Mouse (Mus musculus): ENCODE measurements at regions not wholly inside any gene's neighbourhood (a gene's known extent, or its start where the extent isn't known, plus 50 kb on each side); places are given as distances from the start of the nearest gene placed in this dataset.
A peak's percentile ranks its signal among the peaks of the same experiment; 100 is the strongest.
"Not testable (repeated sequence)": the region's sequence is repeated elsewhere in the genome, so short reads cannot be mapped to it uniquely, and the experiment has no call there.

DNA sequence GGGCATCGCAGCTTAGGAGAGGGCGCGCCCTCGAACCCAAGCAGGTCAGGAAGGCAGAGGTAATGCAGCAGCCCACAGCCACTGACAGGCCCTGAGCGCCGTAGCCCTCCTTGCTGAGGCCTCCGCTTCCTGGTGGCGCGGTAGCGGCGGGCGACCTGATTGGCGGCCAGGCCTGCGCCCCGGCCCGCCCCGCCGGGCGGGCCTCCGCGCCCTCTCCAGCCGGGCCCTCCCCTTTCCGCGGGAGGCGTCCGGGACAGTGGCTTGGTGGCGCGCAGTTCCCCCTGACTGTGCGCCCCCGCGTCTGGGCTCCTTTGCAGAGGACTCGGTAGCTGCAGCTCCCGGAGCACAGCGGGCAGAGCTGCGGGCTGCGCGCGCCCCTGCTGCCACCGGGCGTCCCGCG, 242.1 kb downstream of the Gm21863 start:
- DNase-seq (ENCODE audit: low spot score in 2 of 2): not testable (repeated sequence)

DNA sequence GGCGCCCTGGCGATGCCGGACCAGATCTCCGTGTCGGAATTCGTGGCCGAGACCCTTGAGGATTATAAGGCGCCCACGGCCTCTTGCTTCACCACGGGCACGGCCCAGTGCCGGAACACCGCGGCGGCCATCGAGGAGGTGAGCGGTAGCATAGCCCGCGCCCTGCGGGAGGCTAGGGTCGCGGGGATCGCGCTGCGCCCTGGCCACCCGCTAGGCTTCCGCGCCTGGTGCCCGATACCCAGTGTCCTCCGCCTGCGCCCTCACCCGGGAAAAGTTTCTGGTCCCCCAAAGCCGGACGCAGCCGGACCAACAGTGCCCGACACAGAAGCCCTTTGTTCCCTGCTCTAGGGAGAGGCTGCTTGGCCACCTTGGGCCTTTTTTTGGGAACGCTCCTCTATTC, 242.6 kb downstream of the Gm21863 start:
- peak in 1 of 2 experiments; percentile 0 for DNase-seq (ENCODE audit: low spot score in 2 of 2)

DNA sequence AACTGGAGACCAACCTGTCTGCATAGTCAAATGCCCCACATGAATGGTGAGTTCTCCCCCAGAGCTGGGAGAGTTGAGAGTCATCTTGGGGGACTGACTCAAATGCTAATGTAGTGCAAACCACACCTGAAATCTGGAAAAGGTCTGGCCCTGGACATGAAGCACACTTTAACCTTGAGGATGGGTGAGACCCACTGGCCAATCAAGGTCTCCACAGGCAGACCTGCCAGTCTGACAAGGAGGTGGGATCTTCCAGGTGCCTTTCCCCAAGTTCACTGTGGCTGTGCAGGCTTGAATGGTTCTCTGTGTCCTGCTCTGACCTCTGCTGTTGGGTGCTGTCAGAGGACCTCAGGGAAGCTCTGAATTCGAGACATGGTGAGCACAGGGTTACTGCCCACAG, 269.6 kb downstream of the Gm21863 start:
- DNase-seq (ENCODE audit: low spot score in 2 of 2): not testable (repeated sequence)

DNA sequence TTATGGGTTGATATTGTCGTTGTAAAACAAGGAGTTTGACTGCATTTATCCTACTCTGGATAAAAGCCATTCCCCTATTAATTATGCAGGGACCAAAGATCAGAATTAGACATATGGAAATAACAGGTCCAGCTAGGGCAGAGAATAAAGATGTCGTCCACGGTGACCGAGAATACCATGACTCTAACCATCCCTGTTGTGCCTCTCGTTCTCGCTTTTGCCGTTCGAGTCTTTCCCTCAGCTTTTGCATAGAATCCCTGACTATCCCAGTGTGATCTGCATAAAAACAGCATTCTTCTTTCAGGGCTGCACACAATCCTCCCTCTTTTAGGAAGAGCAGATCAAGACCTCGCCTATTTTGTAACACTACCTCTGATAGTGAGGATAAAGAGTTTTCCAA, 272.5 kb downstream of the Gm21863 start:
- not testable (repeated sequence) for DNase-seq (ENCODE audit: low spot score in 2 of 2)

DNA sequence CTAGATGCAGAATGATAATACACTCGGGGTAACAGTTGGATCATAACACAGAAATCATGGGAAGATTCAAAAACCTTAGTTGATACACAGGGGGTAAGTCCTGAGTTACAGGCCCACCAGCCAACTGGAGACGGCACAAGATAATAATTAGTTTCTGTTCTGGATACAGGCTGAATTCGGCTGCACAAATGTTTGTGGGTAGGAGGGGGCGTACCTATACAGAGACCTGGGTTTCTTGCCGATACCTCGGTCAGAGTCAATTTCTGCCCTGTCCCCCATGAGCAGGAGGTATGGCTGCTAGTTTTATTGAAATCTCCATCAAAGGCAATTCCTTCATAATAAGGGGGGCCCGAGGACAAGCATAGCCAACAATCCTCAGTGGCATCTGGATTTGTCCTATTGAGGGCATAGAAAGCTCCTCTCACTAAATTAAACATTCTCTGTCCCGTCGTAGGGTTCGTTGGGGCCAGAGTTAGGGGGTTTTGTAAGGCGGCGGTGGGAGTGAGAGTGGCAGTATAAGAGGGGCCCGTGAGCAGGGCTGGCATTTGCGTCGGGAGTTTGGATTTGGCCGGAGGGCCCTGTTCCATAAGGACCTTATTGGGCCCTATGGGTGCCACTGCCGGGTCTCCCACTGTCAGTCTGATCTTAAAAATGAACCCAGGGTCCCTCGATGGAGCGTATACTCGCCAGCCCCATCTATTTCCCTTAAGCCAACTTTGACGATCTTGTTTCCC, 273.3 kb downstream of the Gm21863 start:
- DNase-seq (ENCODE audit: low spot score in 2 of 2): not testable (repeated sequence)

DNA sequence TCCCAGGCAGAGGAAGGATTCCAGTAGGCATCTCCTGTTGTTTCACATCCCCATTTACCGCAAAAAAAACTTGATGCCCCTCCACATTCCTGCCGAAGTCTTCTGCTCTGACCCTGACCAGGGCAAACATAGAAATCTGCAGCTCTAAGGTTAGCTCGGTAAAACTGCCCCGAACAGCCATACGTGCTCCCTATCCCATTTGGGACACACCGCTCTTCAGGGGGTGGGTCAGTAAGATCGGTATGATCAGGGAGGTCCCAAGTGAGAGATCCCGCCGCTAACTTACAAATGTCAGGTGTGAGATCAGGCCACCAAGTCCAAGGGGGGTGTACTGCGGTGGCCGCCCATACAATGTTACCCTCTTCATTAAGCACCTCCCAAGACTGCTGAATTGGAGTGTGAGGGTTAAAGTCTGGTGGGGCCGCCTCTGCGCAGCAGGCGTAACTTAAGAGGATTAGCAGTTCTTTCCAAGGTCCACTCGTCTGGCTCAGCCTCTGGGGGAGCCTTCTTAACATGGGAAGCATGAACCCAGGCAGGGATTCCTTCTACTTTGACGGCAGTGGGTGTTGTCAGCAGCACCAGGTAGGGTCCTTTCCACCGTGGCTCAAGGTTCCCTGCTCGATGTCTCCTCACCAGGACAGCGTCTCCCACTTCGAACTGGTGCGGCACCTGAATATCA, 274.2 kb downstream of the Gm21863 start:
- DNase-seq (ENCODE audit: low spot score in 2 of 2): not testable (repeated sequence)

DNA sequence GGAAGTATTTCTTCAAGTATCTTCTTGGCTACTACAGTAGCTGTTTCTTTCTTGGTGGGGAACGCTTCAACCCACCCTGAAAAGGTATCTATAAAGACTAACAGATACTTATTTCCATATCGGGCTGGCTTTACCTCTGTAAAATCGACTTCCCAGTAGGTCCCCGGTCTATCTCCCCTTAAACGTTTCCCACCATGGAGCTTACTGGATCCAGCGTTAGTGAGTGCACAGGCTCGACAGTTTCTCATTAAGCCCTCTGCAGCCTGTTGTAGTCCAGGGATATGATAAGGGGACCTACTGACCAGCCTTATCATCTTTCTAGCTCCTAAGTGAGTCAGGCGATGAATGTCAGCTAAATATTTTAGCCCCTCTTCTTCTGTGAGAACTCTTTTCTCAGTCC, 275.1 kb downstream of the Gm21863 start:
- DNase-seq (ENCODE audit: low spot score in 2 of 2): not testable (repeated sequence)

DNA sequence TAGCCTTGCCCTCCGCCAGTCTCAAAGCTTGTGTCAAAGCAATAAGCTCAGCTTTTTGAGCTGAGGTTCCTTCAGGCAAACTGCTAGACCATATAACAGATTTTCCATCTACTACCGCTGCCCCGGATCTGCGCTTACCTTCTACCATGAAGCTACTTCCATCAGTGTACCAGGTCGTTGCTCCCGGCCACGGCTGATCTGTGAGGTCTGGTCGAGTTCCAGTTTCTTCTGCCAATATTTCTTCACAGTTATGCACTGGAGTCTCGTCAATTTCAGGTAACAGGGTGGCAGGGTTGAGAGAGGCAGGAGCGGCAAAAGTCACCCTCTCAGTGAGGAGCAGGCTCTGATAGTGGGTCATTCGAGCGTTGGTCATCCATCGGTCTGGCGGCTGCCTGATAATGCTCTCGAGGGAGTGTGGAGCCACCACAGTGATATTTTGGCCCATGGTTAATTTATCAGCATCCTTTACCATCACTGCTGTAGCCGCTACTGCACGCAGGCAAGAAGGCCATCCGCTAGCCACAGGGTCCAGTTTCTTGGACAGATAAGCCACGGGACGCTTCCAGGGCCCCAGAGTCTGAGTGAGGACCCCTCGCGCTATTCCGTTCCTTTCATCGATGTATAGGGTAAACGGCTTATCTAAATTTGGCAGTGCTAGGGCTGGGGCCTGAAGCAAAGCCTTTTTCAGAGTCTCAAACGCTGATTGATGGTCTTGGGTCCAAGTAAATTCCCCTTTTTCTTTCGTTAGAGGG, 276.0 kb downstream of the Gm21863 start:
- DNase-seq (ENCODE audit: low spot score in 2 of 2): no peak

DNA sequence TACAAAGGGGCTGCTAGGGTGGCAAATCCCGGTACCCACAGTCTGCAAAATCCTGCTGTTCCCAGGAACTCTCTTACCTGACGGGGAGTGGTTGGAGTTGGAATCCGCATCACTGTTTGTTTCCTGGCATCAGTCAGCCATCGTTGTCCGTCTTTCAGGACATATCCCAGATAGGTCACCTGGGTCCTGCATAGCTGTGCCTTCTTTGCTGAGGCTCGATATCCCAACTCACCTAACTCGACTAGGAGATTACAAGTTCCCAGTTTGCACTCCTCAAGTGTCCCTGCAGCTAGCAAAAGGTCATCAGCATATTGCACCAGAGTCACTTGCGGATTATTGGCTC, 276.6 kb downstream of the Gm21863 start:
- DNase-seq (ENCODE audit: low spot score in 2 of 2): no peak

DNA sequence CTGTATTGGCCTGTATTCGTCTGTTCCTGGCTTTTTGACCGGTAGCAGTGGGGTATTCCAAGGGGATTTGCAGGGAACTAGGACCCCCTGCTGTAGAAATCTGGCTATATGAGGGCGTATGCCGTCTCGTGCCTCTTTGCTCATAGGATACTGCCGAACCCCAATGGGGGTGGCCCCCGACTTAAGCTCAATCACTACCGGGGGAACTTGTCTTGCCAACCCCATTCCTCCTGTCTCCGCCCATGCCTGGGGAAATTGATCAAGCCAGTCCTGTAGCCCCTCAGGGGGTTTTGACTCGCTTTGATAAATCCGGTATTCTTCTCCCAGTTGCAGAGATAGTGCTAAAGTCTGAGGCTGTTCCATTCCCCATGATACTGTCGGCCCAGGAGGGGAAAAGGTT, 277.2 kb downstream of the Gm21863 start:
- no peak for DNase-seq (ENCODE audit: low spot score in 2 of 2)

DNA sequence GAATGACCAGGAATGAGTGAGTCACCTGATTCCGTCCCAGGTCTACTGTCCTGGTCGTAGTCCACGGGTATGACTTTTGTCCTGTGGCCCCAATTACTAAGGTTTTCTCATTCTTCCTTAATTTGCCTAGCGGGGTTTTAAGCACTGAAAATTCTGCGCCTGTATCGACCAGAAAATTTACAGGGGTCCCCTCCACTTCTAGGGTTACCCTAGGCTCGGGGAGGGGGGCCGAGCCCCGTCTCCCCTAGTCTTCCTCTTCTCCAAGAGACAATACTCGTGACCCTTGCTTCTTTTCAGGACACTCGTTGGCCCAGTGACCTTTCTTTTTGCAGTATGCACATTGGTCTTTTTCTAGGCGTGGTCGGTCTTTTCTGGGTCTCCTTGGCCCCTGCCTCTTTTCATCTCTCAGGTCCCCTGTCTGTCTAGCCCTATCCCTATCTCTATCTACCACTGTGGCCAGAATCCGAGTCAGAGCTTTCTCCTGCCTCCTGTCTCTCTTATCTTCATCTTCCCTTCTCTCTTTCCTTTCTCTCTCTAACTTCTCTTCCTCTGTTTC, 277.8 kb downstream of the Gm21863 start:
- DNase-seq (ENCODE audit: low spot score in 2 of 2): no peak

DNA sequence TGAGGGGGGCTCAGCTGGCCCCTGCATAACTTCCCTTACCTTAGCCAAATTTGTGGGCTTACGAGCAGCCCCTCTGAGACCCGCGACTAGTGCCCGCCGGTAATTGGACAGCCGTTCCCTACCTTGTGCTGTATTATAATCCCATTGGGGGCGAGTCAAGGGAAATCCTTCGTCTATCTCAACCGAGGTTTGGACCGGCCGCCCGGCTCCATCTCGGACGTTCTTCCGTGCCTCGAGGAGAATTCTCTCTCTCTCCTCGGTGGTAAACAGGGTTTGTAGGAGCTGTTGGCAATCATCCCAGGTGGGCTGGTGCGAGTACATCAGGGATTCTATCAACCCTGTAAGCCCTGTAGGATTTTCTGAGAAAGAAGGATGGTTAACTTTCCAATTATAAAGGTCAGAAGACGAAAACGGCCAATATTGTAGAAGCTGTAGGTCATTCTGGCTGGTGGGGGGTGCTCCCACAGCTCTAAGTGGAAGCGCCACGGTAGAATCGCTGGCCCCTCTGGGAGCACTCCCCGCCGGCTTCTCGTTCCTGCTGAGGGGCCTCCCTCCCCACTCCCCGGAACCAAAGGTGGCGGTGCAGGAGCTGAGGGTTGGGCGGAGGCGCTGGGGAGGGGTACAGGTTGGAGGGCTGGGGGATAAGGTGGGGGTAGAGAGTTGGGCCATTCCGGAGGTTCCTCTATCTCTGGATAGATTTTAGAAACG, 278.6 kb downstream of the Gm21863 start:
- no peak for DNase-seq (ENCODE audit: low spot score in 2 of 2)

DNA sequence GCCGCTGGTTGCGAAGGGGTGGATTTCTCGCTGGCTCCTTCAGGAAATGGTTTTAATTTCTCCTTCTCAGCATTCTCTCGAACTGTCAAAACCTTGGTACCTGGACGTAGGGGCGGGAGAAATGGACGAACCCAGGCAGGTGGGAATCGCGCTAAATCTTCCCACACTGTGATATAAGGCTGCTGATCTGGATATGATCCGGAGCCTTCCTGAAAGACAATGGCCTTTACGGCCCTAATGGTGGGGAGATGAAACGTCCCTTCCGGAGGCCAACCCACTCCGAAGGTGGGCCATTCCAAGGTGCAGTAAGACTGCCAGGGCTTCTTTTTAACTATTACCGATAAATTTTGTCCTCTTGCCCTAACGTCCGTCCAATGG, 279.1 kb downstream of the Gm21863 start:
- DNase-seq (ENCODE audit: low spot score in 2 of 2): no peak

DNA sequence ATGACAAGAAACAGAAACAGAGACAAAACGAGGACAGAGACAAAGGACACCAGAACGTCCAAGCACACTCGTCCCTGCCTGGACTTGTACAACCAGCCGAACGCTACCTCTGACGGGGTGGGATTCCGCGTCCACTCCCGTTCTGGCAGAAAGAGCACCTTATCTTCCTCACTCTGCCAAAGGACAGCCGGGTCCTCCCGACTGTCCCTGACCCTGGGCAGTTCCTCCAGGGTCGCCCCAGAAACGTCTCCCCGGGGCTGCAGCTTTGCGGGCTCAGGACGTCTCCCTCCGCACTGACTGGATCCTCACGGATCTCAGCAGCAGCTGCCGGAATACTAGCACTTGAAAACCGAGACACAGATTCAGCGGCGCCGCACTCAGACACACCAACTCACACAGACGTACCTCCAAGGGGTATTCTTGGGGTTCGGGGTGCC, 279.6 kb downstream of the Gm21863 start:
- no peak for DNase-seq (ENCODE audit: low spot score in 2 of 2)
